Mouse (Mus musculus): Measurements from ENCODE around the gene Kremen2. TPM values are rescaled to one million over a fixed set of nuclear protein-coding genes. Genes with fewer than 3 reads are reported as not detected.

The Kremen2 gene
- polyA plus RNA-seq, 1 experiment = not detected

DNA sequence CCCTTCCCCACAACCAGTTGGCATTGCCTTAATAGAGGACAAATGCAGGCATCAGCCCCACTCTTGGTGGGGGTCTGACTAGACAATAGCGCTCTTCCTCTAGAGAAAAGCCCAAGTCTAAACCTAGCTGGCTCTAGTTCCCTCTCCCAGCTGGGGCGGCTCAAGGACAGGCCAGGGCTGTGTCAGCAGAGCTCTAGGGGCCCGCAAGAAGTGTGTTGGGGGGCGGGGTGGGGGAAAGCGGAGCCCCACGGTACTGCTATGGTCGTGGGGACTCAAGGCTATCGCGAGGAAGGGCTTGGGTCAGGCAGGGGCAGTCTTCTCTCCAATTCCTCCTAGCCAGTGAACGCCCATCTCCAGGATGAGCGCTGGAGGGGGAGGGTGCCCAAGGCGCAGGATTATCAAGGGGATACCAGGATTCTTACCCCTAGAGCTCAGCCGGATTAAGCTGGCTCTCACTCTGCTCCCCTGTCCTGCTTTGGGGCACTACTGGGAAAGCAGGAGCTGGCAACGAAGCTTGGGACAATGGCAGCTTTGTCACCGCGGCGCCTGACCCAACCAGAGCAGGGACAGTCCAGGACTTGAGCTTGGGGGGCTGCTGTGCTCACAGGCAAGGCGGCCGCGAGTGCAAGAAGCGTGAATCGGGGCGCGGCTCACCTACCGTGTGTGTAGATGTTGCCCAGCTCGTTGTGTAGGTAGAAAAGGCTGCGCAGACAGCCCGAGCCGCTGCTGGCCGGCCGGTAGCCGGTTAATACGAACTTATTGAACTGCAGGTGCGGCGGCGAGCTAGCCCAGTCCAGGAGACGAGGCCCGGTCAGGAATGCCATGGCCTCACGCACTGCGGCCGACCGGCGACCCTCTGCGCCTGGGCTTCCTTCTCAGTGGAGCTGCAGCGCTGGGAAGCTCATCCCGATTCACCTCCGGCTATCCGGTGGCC, 6.2 kb downstream of the Kremen2 start:
- peak overlapping the region; percentile 72 for H3K4me3 ChIP-seq (ENCODE audit: insufficient read depth, low read length)
- H3K4me1 ChIP-seq (ENCODE audit: control insufficient read depth, insufficient read depth, low read length) = peaks cover 3% of the 10 kb centered on the region; the same call in 1 of the 2 replicates
- TF ChIP-seq CTCF (IDR thresholded peaks at IDR 0.05; ENCODE audit: low read depth, low read length) (no peak), POLR2A (IDR thresholded peaks at IDR 0.05; ENCODE audit: borderline replicate concordance, low read depth, low read length) (no peak)
- H3K27ac ChIP-seq (ENCODE audit: insufficient read depth, low read depth, low read length) = no peak overlapping the region

DNA sequence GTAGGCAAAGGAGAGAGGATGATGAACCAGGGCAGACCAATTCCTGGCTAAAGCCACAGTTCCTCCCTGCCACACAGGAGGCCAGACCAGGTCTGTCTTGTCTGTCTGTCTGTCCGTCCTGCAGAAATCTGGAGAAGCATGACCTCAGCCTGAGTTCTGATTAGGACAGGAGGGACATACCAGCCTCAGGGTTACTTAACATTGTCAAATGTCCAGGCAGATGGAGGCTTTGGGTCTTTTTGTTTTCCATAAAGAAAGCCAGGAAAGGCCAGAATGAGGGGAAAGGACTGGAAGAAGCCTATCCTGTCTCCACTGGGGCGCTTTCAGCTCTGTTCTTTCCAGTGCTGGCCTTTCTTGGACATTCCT, 6.8 kb downstream of the Kremen2 start:
- Histone ChIP-seq H3K4me1 (ENCODE audit: control insufficient read depth, insufficient read depth, low read length) (peaks cover 3% of the 10 kb centered on the region; the same call in 1 of the 2 replicates), H3K4me3 (ENCODE audit: insufficient read depth, low read length) (no peak overlapping the region), H3K27ac (ENCODE audit: insufficient read depth, low read depth, low read length) (no peak overlapping the region)
- no peak for TF ChIP-seq POLR2A (IDR thresholded peaks at IDR 0.05; ENCODE audit: borderline replicate concordance, low read depth, low read length)
- no peak for TF ChIP-seq CTCF (IDR thresholded peaks at IDR 0.05; ENCODE audit: low read depth, low read length)

DNA sequence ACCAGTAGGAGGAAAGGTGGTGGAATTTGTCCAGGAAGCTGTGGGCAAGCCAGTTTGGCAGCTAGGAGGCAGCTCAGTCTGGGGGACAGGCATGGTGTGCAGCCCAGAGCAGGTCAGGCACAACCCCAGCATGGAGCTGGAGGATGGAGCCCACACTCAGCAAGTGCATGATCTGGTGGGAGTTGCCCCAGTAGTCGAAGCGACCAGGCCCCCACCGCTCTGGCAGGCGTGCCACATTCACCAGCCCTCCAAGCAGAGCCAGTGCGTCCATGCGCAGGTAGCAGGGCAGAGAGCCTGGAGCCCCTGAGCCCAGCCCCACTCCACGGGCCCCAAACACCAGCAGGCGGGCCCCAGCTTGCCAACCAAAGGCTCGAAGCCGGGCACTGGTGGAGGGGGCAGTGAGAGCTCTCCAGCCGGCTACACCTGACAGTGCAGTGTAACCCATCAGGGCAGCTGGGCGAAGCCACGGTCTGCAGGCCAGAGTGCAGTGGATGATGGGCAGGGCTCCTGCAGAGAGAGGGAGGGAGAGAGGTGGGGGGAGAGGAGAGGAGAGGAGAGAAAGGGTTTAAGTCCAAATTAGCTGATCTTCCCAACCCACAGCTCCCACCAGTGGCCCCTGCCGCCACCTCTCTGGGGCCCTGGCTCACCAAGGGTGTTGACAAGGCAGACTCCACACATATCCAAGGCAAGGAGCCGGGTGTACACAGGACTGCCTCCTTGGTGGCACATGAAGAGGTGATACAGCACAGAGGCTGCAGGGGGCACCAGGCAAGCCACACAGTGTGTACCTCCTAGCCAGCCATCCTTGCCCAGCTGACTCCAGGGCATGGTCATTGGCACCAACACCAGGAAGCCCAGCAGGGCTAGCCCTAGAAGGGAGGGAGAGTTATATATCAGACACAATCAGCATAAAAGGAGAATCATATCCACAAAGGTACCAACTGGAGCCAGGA, 7.9 kb downstream of the Kremen2 start:
- H3K4me3 ChIP-seq (ENCODE audit: insufficient read depth, low read length) = no peak overlapping the region
- TF ChIP-seq CTCF (IDR thresholded peaks at IDR 0.05; ENCODE audit: low read depth, low read length) (no peak), POLR2A (IDR thresholded peaks at IDR 0.05; ENCODE audit: borderline replicate concordance, low read depth, low read length) (no peak)
- H3K27ac ChIP-seq (ENCODE audit: insufficient read depth, low read depth, low read length) = no peak overlapping the region
- peaks cover 3% of the 10 kb centered on the region; the same call in 1 of the 2 replicates for H3K4me1 ChIP-seq (ENCODE audit: control insufficient read depth, insufficient read depth, low read length)

DNA sequence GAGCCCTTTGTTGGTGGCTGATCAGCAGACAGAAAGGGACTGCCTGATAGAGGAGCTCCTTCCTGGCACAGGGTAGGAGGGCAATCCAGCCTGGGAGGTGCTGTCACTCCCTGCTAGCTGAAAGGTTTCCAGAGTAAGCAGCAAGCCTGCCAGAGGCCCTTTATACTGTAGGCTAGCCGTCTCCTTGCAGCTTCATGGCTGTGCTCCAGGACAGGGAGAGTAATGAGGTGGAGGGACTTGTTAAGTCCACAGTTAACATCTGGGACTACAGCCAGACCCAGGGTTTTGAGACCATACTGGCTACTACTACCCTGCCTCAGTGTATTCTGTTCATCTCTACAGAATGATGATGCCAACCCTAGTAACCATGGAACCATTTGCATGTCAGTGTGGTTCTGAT, 11.3 kb downstream of the Kremen2 start:
- TF ChIP-seq POLR2A (IDR thresholded peaks at IDR 0.05; ENCODE audit: borderline replicate concordance, low read depth, low read length) (no peak), CTCF (IDR thresholded peaks at IDR 0.05; ENCODE audit: low read depth, low read length) (no peak)
- peaks cover 7% of the 10 kb centered on the region for H3K4me1 ChIP-seq (ENCODE audit: control insufficient read depth, insufficient read depth, low read length)
- H3K4me3 ChIP-seq (ENCODE audit: insufficient read depth, low read length) = no peak overlapping the region
- no peak overlapping the region for H3K27ac ChIP-seq (ENCODE audit: insufficient read depth, low read depth, low read length)

DNA sequence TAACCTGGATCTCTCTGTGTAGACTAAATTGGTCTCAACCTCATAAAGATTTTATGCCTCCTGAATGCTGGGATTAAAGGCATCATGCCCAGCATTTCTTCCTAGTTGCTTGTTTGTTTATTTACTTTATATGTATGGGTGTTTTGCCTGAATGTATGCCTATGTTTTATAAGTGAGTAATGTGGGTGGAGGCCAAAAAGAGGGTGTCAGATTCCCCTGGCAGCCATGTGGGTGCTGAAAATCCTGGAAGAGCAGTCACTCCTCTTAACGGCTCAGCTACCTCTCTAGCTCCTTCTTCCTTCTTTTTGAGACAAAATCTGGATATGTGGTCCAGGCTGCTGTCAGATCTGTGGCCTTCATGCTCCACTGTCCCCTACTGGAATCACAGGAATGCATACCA, 15.2 kb downstream of the Kremen2 start:
- H3K4me3 ChIP-seq (ENCODE audit: insufficient read depth, low read length) = no peak overlapping the region
- no peak overlapping the region for H3K27ac ChIP-seq (ENCODE audit: insufficient read depth, low read depth, low read length)
- no peak for TF ChIP-seq CTCF (IDR thresholded peaks at IDR 0.05; ENCODE audit: low read depth, low read length)
- no peak for TF ChIP-seq POLR2A (IDR thresholded peaks at IDR 0.05; ENCODE audit: borderline replicate concordance, low read depth, low read length)
- peaks cover 15% of the 10 kb centered on the region for H3K4me1 ChIP-seq (ENCODE audit: control insufficient read depth, insufficient read depth, low read length)

DNA sequence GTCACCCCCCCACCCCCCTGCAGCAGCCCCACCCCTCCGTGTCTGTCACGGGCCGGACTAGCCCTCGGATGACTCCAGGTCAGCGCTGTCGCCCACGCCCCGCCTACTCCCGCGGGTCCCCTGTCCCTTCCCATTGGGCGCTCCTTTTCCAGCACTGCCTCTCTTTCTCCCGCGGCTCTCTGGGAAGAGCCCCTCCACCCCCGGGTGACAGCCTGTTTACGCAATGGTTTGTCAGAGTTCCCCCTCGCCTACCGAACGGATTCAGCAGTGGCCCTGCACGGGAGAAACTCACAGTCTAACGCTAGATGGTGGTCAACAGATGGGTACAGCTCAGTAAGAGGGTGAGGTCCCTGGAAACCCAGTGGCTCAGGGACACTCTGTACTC, 18.9 kb downstream of the Kremen2 start:
- Histone ChIP-seq H3K4me3 (ENCODE audit: insufficient read depth, low read length) (peak overlapping the region; percentile 73), H3K27ac (ENCODE audit: insufficient read depth, low read depth, low read length) (peak overlapping the region; percentile 86), H3K4me1 (ENCODE audit: control insufficient read depth, insufficient read depth, low read length) (peaks cover 19% of the 10 kb centered on the region)
- TF ChIP-seq CTCF (IDR thresholded peaks at IDR 0.05; ENCODE audit: low read depth, low read length) (no peak), POLR2A (IDR thresholded peaks at IDR 0.05; ENCODE audit: borderline replicate concordance, low read depth, low read length) (no peak)

DNA sequence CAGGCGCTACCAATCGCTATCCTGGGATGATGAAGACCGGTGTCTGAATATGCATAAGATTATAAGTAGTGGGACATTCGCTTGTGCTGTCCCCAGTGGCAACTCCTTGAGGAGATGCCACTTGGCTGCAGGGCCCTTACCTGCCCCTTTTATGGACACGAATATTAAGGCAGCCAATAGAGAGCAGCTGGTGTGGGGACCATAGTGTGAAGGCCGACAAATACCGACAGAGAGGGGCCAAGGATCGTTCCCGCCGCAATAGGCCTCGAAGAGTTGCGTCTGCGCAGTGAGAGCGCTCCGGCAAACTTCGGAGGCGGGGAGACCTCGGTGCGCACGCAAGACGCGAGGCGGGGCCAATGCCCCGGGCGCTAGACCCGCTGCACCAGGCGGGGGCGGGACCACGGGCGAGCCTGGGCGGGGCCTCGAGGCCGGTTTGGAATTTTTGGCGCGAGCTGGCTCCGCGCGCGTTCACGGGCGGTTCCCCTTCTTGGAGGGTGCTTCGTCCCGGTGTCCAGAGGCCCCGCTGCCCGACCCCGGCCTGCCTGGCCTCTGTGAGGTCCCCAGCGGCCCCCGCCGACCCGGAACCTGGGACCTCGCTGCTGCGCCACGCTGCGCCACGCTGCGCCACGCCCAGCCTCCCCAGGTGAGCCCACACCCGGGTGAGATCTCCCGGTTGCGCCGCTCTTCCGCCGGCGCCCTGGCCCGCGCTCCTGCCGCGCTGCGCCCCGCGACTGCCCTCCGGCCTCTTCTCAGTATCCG, 19.5 kb downstream of the Kremen2 start, which contains the start of gene Pkmyt1:
Pkmyt1 (plus strand) TSS at position 338 of the 759 bp plus-strand sequence.
- H3K27ac ChIP-seq (ENCODE audit: insufficient read depth, low read depth, low read length) = peak within 1 kb of the TSS; percentile 86
- TF ChIP-seq POLR2A (IDR thresholded peaks at IDR 0.05; ENCODE audit: borderline replicate concordance, low read depth, low read length) (no peak), CTCF (IDR thresholded peaks at IDR 0.05; ENCODE audit: low read depth, low read length) (no peak)
- H3K4me1 ChIP-seq (ENCODE audit: control insufficient read depth, insufficient read depth, low read length) = peaks cover 19% of the 10 kb centered on the region
- peak within 1 kb of the TSS; percentile 73 for H3K4me3 ChIP-seq (ENCODE audit: insufficient read depth, low read length)

DNA sequence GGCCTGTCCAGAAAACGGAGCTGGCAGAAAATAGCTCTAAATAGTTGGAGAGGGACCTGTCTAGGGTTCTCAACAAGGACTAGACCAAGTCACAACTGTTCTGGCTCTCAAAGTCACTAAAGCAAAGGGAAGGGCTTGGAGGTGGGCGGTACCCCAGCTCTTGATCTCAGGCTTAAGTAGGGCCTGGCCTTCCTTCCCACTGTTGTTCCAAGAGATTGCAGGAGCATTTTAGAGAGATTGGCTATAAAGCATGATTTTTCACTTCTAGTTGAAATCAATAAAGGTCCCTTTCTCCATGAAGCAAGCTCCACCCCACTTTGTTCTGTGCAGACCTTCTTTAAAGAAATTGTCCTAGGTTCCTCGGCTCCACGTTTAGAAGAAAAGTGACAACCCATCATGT, 20.2 kb downstream of the Kremen2 start:
- H3K4me1 ChIP-seq (ENCODE audit: control insufficient read depth, insufficient read depth, low read length) = peaks cover 19% of the 10 kb centered on the region
- peak overlapping the region; percentile 46 for H3K27ac ChIP-seq (ENCODE audit: insufficient read depth, low read depth, low read length)
- H3K4me3 ChIP-seq (ENCODE audit: insufficient read depth, low read length) = peak overlapping the region; percentile 54
- TF ChIP-seq CTCF (IDR thresholded peaks at IDR 0.05; ENCODE audit: low read depth, low read length) (no peak), POLR2A (IDR thresholded peaks at IDR 0.05; ENCODE audit: borderline replicate concordance, low read depth, low read length) (no peak)
